Mouse (Mus musculus) MEL (cell line): ENCODE measurements around the gene Lin7a. TPM values are rescaled to one million over a fixed set of nuclear protein-coding genes. Genes with fewer than 3 reads are reported as not detected.

Experiments
- DNase-seq: peaks from one replicate; pipeline ENCODE4 v3.0.0; 2011; ENCODE audit warnings: low read depth, low spot score
- H3K27ac ChIP-seq: 2 replicates; pipeline ENCODE4 v1.5.1; 2012; ENCODE audit warnings: low read depth, mild to moderate bottlenecking, control low read depth, low read length, moderate library complexity; ENCODE audit not compliant: control insufficient read depth
- H3K27me3 ChIP-seq, 2 experiments: fragments of 150-350 bp in 1 of 2; sonication (generic) in 1 of 2; 2 replicates each; pipeline ENCODE4 v1.6.1; 2012; ENCODE audit warnings: low read length in 2 of 2, mild to moderate bottlenecking in 2 of 2, improper control_type of control experiment in 1 of 2, moderate library complexity in 1 of 2; ENCODE audit not compliant: insufficient read depth in 2 of 2, control insufficient read depth in 1 of 2
- H3K36me3 ChIP-seq, 2 experiments: 2 replicates each; pipeline ENCODE4 v1.6.1; 2012 to 2014; ENCODE audit warnings: low read length in 2 of 2, improper control_type of control experiment in 1 of 2, inconsistent platforms in 1 of 2, mild to moderate bottlenecking in 1 of 2; ENCODE audit not compliant: insufficient read depth in 2 of 2, control insufficient read depth in 1 of 2
- H3K4me1 ChIP-seq, 2 experiments: fragments of 150-350 bp in 1 of 2; sonication (generic) in 1 of 2; 2 replicates each; pipeline ENCODE4 v1.6.1; 2012; ENCODE audit warnings: low read length in 2 of 2, improper control_type of control experiment in 1 of 2, mild to moderate bottlenecking in 1 of 2; ENCODE audit not compliant: insufficient read depth in 2 of 2, control insufficient read depth in 1 of 2
- H3K4me3 ChIP-seq, 2 experiments: fragments of 150-350 bp in 1 of 2; sonication (generic) in 1 of 2; 2 replicates each; pipeline ENCODE4 v1.5.1; 2012; ENCODE audit warnings: low read depth in 2 of 2, low read length in 2 of 2, mild to moderate bottlenecking in 2 of 2, moderate library complexity in 2 of 2, control low read depth in 1 of 2, improper control_type of control experiment in 1 of 2; ENCODE audit not compliant: control insufficient read depth in 1 of 2, insufficient read depth in 1 of 2
- H3K79me2 ChIP-seq: 2 replicates; pipeline ENCODE4 v1.6.1; 2012; ENCODE audit warnings: mild to moderate bottlenecking, low read length, moderate library complexity; ENCODE audit not compliant: control insufficient read depth, poor library complexity, insufficient read depth
- H3K9ac ChIP-seq: 2 replicates; pipeline ENCODE4 v1.6.1; 2012; ENCODE audit warnings: low read depth, mild to moderate bottlenecking, control low read depth, low read length, moderate library complexity; ENCODE audit not compliant: control insufficient read depth, poor library complexity, severe bottlenecking
- H3K9me3 ChIP-seq: fragments of 150-350 bp; sonication (generic); replicated peaks from 2 replicates; pipeline ENCODE4 v1.6.1; 2012; ENCODE audit warnings: mild to moderate bottlenecking, low read length, improper control_type of control experiment, moderate library complexity; ENCODE audit not compliant: insufficient read depth
- EP300 ChIP-seq, 2 experiments: IDR thresholded peaks; 2 replicates each; pipeline ENCODE4 v1.6.1; 2011; ENCODE audit warnings: improper control_type of control experiment in 2 of 2, low read length in 2 of 2, low read depth in 1 of 2, mild to moderate bottlenecking in 1 of 2
- ETS1 ChIP-seq: IDR thresholded peaks from 2 replicates; pipeline ENCODE4 v1.6.1; 2012; ENCODE audit warnings: low read depth, mild to moderate bottlenecking, inconsistent platforms, low read length, improper control_type of control experiment, moderate library complexity
- GABPA ChIP-seq: IDR thresholded peaks from 2 replicates; pipeline ENCODE4 v1.6.1; 2012; ENCODE audit warnings: low read depth, mild to moderate bottlenecking, inconsistent platforms, low read length, improper control_type of control experiment, moderate library complexity
- HCFC1 ChIP-seq: IDR thresholded peaks from 2 replicates; pipeline ENCODE4 v1.6.1; 2012; ENCODE audit warnings: low read depth, mild to moderate bottlenecking, inconsistent platforms, low read length, improper control_type of control experiment, moderate library complexity
- JUND ChIP-seq: IDR thresholded peaks from 2 replicates; pipeline ENCODE4 v1.6.1; 2011; ENCODE audit warnings: low read depth, mild to moderate bottlenecking, improper control_type of control experiment, low read length
- KAT2A ChIP-seq: conservative IDR thresholded peaks from 2 replicates; pipeline ENCODE4 v1.6.1; 2012; ENCODE audit warnings: low read depth, low read length, improper control_type of control experiment, inconsistent platforms
- MAX ChIP-seq: IDR thresholded peaks from 2 replicates; pipeline ENCODE4 v1.6.1; 2011; ENCODE audit warnings: low read length, improper control_type of control experiment
- MXI1 ChIP-seq: IDR thresholded peaks from 2 replicates; pipeline ENCODE4 v1.6.1; 2011; ENCODE audit warnings: mild to moderate bottlenecking, low read depth, low read length, improper control_type of control experiment
- NRF1 ChIP-seq: IDR thresholded peaks from 2 replicates; pipeline ENCODE4 v1.6.1; 2014; ENCODE audit warnings: low read depth, mild to moderate bottlenecking, inconsistent platforms, low read length, improper control_type of control experiment, moderate library complexity; ENCODE audit not compliant: poor library complexity, insufficient read depth, severe bottlenecking
- POLR2AphosphoS2 ChIP-seq: IDR thresholded peaks from 2 replicates; pipeline ENCODE4 v1.6.1; 2011; ENCODE audit warnings: low read length, improper control_type of control experiment
- POLR2AphosphoS5 ChIP-seq: IDR thresholded peaks from 2 replicates; pipeline ENCODE4 v1.6.1; 2012; ENCODE audit warnings: low read depth, borderline replicate concordance, mild to moderate bottlenecking, inconsistent platforms, low read length, moderate library complexity, mixed read lengths
- RAD21 ChIP-seq: IDR thresholded peaks from 2 replicates; pipeline ENCODE4 v1.6.1; 2011; ENCODE audit warnings: mild to moderate bottlenecking, low read depth, low read length, improper control_type of control experiment
- SIN3A ChIP-seq: IDR thresholded peaks from 2 replicates; pipeline ENCODE4 v1.6.1; 2012; ENCODE audit warnings: low read length, improper control_type of control experiment, inconsistent platforms
- SMC3 ChIP-seq: IDR thresholded peaks from 2 replicates; pipeline ENCODE4 v1.6.1; 2011; ENCODE audit warnings: low read depth, low read length, improper control_type of control experiment
- TAL1 ChIP-seq: IDR thresholded peaks from 2 replicates; pipeline ENCODE4 v1.6.1; 2012; ENCODE audit warnings: mild to moderate bottlenecking, inconsistent platforms, low read length, moderate library complexity, mixed read lengths
- TBP ChIP-seq: IDR thresholded peaks from 2 replicates; pipeline ENCODE4 v1.8.0; 2011; ENCODE audit warnings: low read depth, low read length, improper control_type of control experiment
- UBTF ChIP-seq: IDR thresholded peaks from 2 replicates; pipeline ENCODE4 v1.6.1; 2012; ENCODE audit warnings: low read depth, mild to moderate bottlenecking, inconsistent platforms, low read length, improper control_type of control experiment, moderate library complexity, borderline replicate concordance; ENCODE audit not compliant: insufficient read depth
- USF2 ChIP-seq, 2 experiments: IDR thresholded peaks; 2 replicates each; pipeline ENCODE4 v1.6.1; 2011 to 2012; ENCODE audit warnings: improper control_type of control experiment in 2 of 2, low read length in 2 of 2, borderline replicate concordance in 1 of 2, inconsistent platforms in 1 of 2, low read depth in 1 of 2, mild to moderate bottlenecking in 1 of 2; ENCODE audit not compliant: insufficient read depth in 1 of 2
- ZKSCAN1 ChIP-seq: IDR thresholded peaks from 2 replicates; pipeline ENCODE4 v1.6.1; 2012; ENCODE audit warnings: low read depth, mild to moderate bottlenecking, inconsistent platforms, low read length, improper control_type of control experiment, moderate library complexity
- polyA plus RNA-seq, 2 experiments: library from polyadenylated mRNA; stranded (reverse) in 1 of 2; unstranded in 1 of 2; fragments of >175 nt in 1 of 2; fragments of >200 nt in 1 of 2; gene quantifications; 2 replicates each; pipeline versions ENCODE4 v1.2.1 to v1.2.4; 2012; ENCODE audit warnings: low replicate concordance in 2 of 2, low read depth in 1 of 2; ENCODE audit not compliant: insufficient read length in 2 of 2, insufficient read depth in 1 of 2, missing spikeins in 1 of 2
- total RNA-seq: library from RNA; depleted of rRNA; stranded (reverse); fragments of 300-350 nt; gene quantifications from 2 replicates; pipeline ENCODE4 v1.2.3, GENCODE M21; 2012

Lin7a gene
- total and polyA plus RNA-seq, 3 experiments: not detected

- H3K36me3 ChIP-seq: no peaks in the 10 kb centered on the region
- no peak overlapping the region for H3K27ac ChIP-seq
- no peak overlapping the region for H3K4me3 ChIP-seq
- DNase-seq: no peak
- H3K9me3 ChIP-seq: no peaks in the 10 kb centered on the region
- no peak overlapping the region for H3K9ac ChIP-seq
- H3K27me3 ChIP-seq: no peaks in the 10 kb centered on the region
- no peak for TF ChIP-seq HCFC1
- no peaks in the 10 kb centered on the region for H3K79me2 ChIP-seq
- no peaks in the 10 kb centered on the region for H3K4me1 ChIP-seq
Measured at GRCm38 (mm10) chr10:107323865-107324264, 52.4 kb downstream of the Lin7a start.

GRCm38 (mm10) chr10:107325558-107325957, 54.1 kb downstream of the Lin7a start:
- no peak for TF ChIP-seq USF2 (IDR thresholded peaks at IDR 0.05; ENCODE audit: borderline replicate concordance in 1 of 2, insufficient read depth in 1 of 2, low read depth in 1 of 2, low read length in 2 of 2)
- no peak for TF ChIP-seq JUND
- Histone ChIP-seq H3K4me1 (no peaks in the 10 kb centered on the region), H3K9ac (no peak overlapping the region), H3K79me2 (no peaks in the 10 kb centered on the region), H3K27ac (no peak overlapping the region), H3K4me3 (no peak overlapping the region), H3K36me3 (no peaks in the 10 kb centered on the region), H3K9me3 (no peaks in the 10 kb centered on the region), H3K27me3 (no peaks in the 10 kb centered on the region)
- DNase-seq: no peak

GRCm38 (mm10) chr10:107339524-107339923, 68.0 kb downstream of the Lin7a start:
- Histone ChIP-seq H3K27me3 (no peaks in the 10 kb centered on the region), H3K4me3 (no peak overlapping the region)
- no peak for DNase-seq
- no peak for TF ChIP-seq SIN3A
- TF ChIP-seq POLR2AphosphoS2: no peak
- no peak for TF ChIP-seq GABPA
- TF ChIP-seq SMC3: no peak
- TF ChIP-seq TAL1: no peak
- no peak for TF ChIP-seq NRF1
- no peak for TF ChIP-seq MAX
- no peak for TF ChIP-seq UBTF
- no peak for TF ChIP-seq POLR2AphosphoS5
- TF ChIP-seq RAD21: no peak
- TF ChIP-seq TBP: no peak
- TF ChIP-seq KAT2A: no peak
- TF ChIP-seq ZKSCAN1: no peak
- TF ChIP-seq JUND: no peak
- no peak for TF ChIP-seq ETS1
- no peak for TF ChIP-seq MXI1
- TF ChIP-seq EP300 (IDR thresholded peaks at IDR 0.05; ENCODE audit: low read depth in 1 of 2, low read length in 2 of 2): no peak
- TF ChIP-seq, all 39 proteins: peak for 0
- Histone ChIP-seq H3K9me3 (no peaks in the 10 kb centered on the region), H3K4me1 (no peaks in the 10 kb centered on the region), H3K27ac (no peak overlapping the region), H3K9ac (no peak overlapping the region), H3K79me2 (no peaks in the 10 kb centered on the region), H3K36me3 (no peaks in the 10 kb centered on the region)
